Mouse (Mus musculus): Measurements from ENCODE around the gene Adap2. TPM values are rescaled to one million over a fixed set of nuclear protein-coding genes. Genes with fewer than 3 reads are reported as not detected.

Adap2 gene
- polyA plus RNA-seq, 1 experiment, result 0.05 TPM

- Histone ChIP-seq H3K79me2 (ENCODE audit: control insufficient read depth, insufficient read depth) (no peaks in the 10 kb centered on the region), H3K27me3 (ENCODE audit: control insufficient read depth, insufficient read depth, insufficient read length) (no peaks in the 10 kb centered on the region), H3K4me3 (no peak overlapping the region), H3K36me3 (ENCODE audit: control insufficient read depth, insufficient read depth) (no peaks in the 10 kb centered on the region), H3K4me2 (ENCODE audit: low read depth) (no peak overlapping the region), H3ac (ENCODE audit: control insufficient read depth, insufficient read length) (no peak overlapping the region)
- TF ChIP-seq POLR2A (IDR thresholded peaks at IDR 0.05; ENCODE audit: insufficient read length, low read depth), result no peak
- TF ChIP-seq MYOG (IDR thresholded peaks at IDR 0.05; ENCODE audit: control insufficient read depth in 1 of 3, insufficient read depth in 1 of 3, insufficient read length in 2 of 3, low read depth in 2 of 3), result no peak
Measured at GRCm38 (mm10) chr11:80149412-80150023, 4.4 kb upstream of the Adap2 start.

- Histone ChIP-seq H3K4me2 (ENCODE audit: low read depth) (no peak overlapping the region), H3K79me2 (ENCODE audit: control insufficient read depth, insufficient read depth) (no peaks in the 10 kb centered on the region), H3K36me3 (ENCODE audit: control insufficient read depth, insufficient read depth) (no peaks in the 10 kb centered on the region), H3ac (ENCODE audit: control insufficient read depth, insufficient read length) (no peak overlapping the region), H3K4me3 (no peak overlapping the region), H3K27me3 (ENCODE audit: control insufficient read depth, insufficient read depth, insufficient read length) (no peaks in the 10 kb centered on the region)
- TF ChIP-seq TCF3 (IDR thresholded peaks at IDR 0.05; ENCODE audit: insufficient read length, low read depth), result no peak
Measured at GRCm38 (mm10) chr11:80150566-80150965, 3.3 kb upstream of the Adap2 start.

GRCm38 (mm10) chr11:80151541-80151940, 2.4 kb upstream of the Adap2 start:
- H3K4me2 ChIP-seq (ENCODE audit: low read depth), result no peak overlapping the region
- H3ac ChIP-seq (ENCODE audit: control insufficient read depth, insufficient read length), result no peak overlapping the region
- H3K4me3 ChIP-seq, result no peak overlapping the region
- TF ChIP-seq POLR2AphosphoS2 (IDR thresholded peaks at IDR 0.05; ENCODE audit: insufficient read length, low read depth) (no peak), MYOG (IDR thresholded peaks at IDR 0.05; ENCODE audit: control insufficient read depth in 1 of 3, insufficient read depth in 1 of 3, insufficient read length in 2 of 3, low read depth in 2 of 3) (no peak), POLR2A (IDR thresholded peaks at IDR 0.05; ENCODE audit: insufficient read length, low read depth) (no peak), MAX (IDR thresholded peaks at IDR 0.05; ENCODE audit: low read depth) (no peak), E2F4 (IDR thresholded peaks at IDR 0.05; ENCODE audit: insufficient read depth) (no peak)
- no peaks in the 10 kb centered on the region for H3K27me3 ChIP-seq (ENCODE audit: control insufficient read depth, insufficient read depth, insufficient read length)
- no peaks in the 10 kb centered on the region for H3K36me3 ChIP-seq (ENCODE audit: control insufficient read depth, insufficient read depth)
- H3K79me2 ChIP-seq (ENCODE audit: control insufficient read depth, insufficient read depth), result no peaks in the 10 kb centered on the region

- no peak for TF ChIP-seq E2F4 (IDR thresholded peaks at IDR 0.05; ENCODE audit: insufficient read depth)
- no peak for TF ChIP-seq TCF12 (IDR thresholded peaks at IDR 0.05; ENCODE audit: insufficient read depth, poor library complexity, severe bottlenecking)
- TF ChIP-seq MAX (IDR thresholded peaks at IDR 0.05; ENCODE audit: low read depth), result no peak
- no peak for TF ChIP-seq MYOD1 (IDR thresholded peaks at IDR 0.05; ENCODE audit: control insufficient read depth in 1 of 3, insufficient read length in 2 of 3, low read depth in 2 of 3)
- TF ChIP-seq POLR2A (IDR thresholded peaks at IDR 0.05; ENCODE audit: insufficient read length, low read depth), result no peak
- no peak for TF ChIP-seq POLR2AphosphoS2 (IDR thresholded peaks at IDR 0.05; ENCODE audit: insufficient read length, low read depth)
- no peak for TF ChIP-seq USF1 (IDR thresholded peaks at IDR 0.05; ENCODE audit: low read depth)
- no peak for TF ChIP-seq TCF3 (IDR thresholded peaks at IDR 0.05; ENCODE audit: insufficient read length, low read depth)
- no peak for TF ChIP-seq REST (IDR thresholded peaks at IDR 0.05; ENCODE audit: insufficient read depth, insufficient read length)
- no peak for TF ChIP-seq SRF (IDR thresholded peaks at IDR 0.05; ENCODE audit: control insufficient read depth, insufficient read length, low read depth)
- no peak for TF ChIP-seq CEBPB (IDR thresholded peaks at IDR 0.05; ENCODE audit: insufficient read depth, poor library complexity, severe bottlenecking)
- no peak for TF ChIP-seq MYOG (IDR thresholded peaks at IDR 0.05; ENCODE audit: control insufficient read depth in 1 of 3, insufficient read depth in 1 of 3, insufficient read length in 2 of 3, low read depth in 2 of 3)
- H3K27me3 ChIP-seq (ENCODE audit: control insufficient read depth, insufficient read depth, insufficient read length), result no peaks in the 10 kb centered on the region
- H3ac ChIP-seq (ENCODE audit: control insufficient read depth, insufficient read length), result no peak overlapping the region
- H3K4me2 ChIP-seq (ENCODE audit: low read depth), result no peak overlapping the region
- no peaks in the 10 kb centered on the region for H3K36me3 ChIP-seq (ENCODE audit: control insufficient read depth, insufficient read depth)
- no peaks in the 10 kb centered on the region for H3K79me2 ChIP-seq (ENCODE audit: control insufficient read depth, insufficient read depth)
- H3K4me3 ChIP-seq, result no peak overlapping the region
Measured at GRCm38 (mm10) chr11:80152376-80152775, 1.5 kb upstream of the Adap2 start.

- TF ChIP-seq MYOD1 (IDR thresholded peaks at IDR 0.05; ENCODE audit: control insufficient read depth in 1 of 3, insufficient read length in 2 of 3, low read depth in 2 of 3) (no peak), TCF3 (IDR thresholded peaks at IDR 0.05; ENCODE audit: insufficient read length, low read depth) (no peak), USF1 (IDR thresholded peaks at IDR 0.05; ENCODE audit: low read depth) (no peak), CEBPB (IDR thresholded peaks at IDR 0.05; ENCODE audit: insufficient read depth, poor library complexity, severe bottlenecking) (no peak), TCF12 (IDR thresholded peaks at IDR 0.05; ENCODE audit: insufficient read depth, poor library complexity, severe bottlenecking) (no peak), E2F4 (IDR thresholded peaks at IDR 0.05; ENCODE audit: insufficient read depth) (no peak), POLR2A (IDR thresholded peaks at IDR 0.05; ENCODE audit: insufficient read length, low read depth) (no peak), SRF (IDR thresholded peaks at IDR 0.05; ENCODE audit: control insufficient read depth, insufficient read length, low read depth) (no peak), MAX (IDR thresholded peaks at IDR 0.05; ENCODE audit: low read depth) (no peak), REST (IDR thresholded peaks at IDR 0.05; ENCODE audit: insufficient read depth, insufficient read length) (no peak), MYOG (IDR thresholded peaks at IDR 0.05; ENCODE audit: control insufficient read depth in 1 of 3, insufficient read depth in 1 of 3, insufficient read length in 2 of 3, low read depth in 2 of 3) (no peak), POLR2AphosphoS2 (IDR thresholded peaks at IDR 0.05; ENCODE audit: insufficient read length, low read depth) (no peak)
- H3K79me2 ChIP-seq (ENCODE audit: control insufficient read depth, insufficient read depth), result no peaks in the 10 kb centered on the region
- no peaks in the 10 kb centered on the region for H3K36me3 ChIP-seq (ENCODE audit: control insufficient read depth, insufficient read depth)
- H3K4me3 ChIP-seq, result no peak overlapping the region
- no peak overlapping the region for H3ac ChIP-seq (ENCODE audit: control insufficient read depth, insufficient read length)
- no peak overlapping the region for H3K4me2 ChIP-seq (ENCODE audit: low read depth)
- no peaks in the 10 kb centered on the region for H3K27me3 ChIP-seq (ENCODE audit: control insufficient read depth, insufficient read depth, insufficient read length)
Measured at GRCm38 (mm10) chr11:80154501-80154900, 596 bp downstream of the Adap2 start.
